Mouse (Mus musculus) stomach, embryonic 16.5 days (tissue): Measurements from ENCODE around the gene Gopc. TPM values are rescaled to one million over a fixed set of nuclear protein-coding genes. Genes with fewer than 3 reads are reported as not detected.
A peak's percentile ranks its signal among the peaks of the same experiment; 100 is the strongest.
"Not testable (repeated sequence)": the region's sequence is repeated elsewhere in the genome, so short reads cannot be mapped to it uniquely, and the experiment has no call there.

Experiments
- ATAC-seq: fragments of 200-750 bp; cut with Nextera tagmentation; 2 replicates; pipeline ENCODE4 v1.8.0; 2017; ENCODE audit warnings: moderate number of reproducible peaks, moderate TSS enrichment; ENCODE audit not compliant: insufficient read depth, low FRiP score
- H3K27ac ChIP-seq: fragments of 300-500 bp; sonication (generic); 2 replicates; pipeline ENCODE4 v1.5.1; 2014; ENCODE audit warnings: low read length
- H3K27me3 ChIP-seq: fragments of 300-500 bp; sonication (generic); 2 replicates; pipeline ENCODE4 v1.6.1; 2014; ENCODE audit warnings: low read length, control low read depth, mixed read lengths; ENCODE audit not compliant: control insufficient read depth, insufficient read depth
- H3K36me3 ChIP-seq: fragments of 300-500 bp; sonication (generic); 2 replicates; pipeline ENCODE4 v1.6.1; 2014; ENCODE audit warnings: low read length; ENCODE audit not compliant: control insufficient read depth, insufficient read depth
- H3K4me1 ChIP-seq: fragments of 300-500 bp; sonication (generic); 2 replicates; pipeline ENCODE4 v1.6.1; 2014; ENCODE audit warnings: low read length, control low read depth, mixed read lengths; ENCODE audit not compliant: control insufficient read depth, insufficient read depth
- H3K4me2 ChIP-seq: fragments of 300-500 bp; sonication (generic); 2 replicates; pipeline ENCODE4 v1.6.1; 2014; ENCODE audit warnings: low read depth, low read length, mixed read lengths
- H3K4me3 ChIP-seq: fragments of 300-500 bp; sonication (generic); replicated peaks from 2 replicates; pipeline ENCODE4 v1.5.1; 2014; ENCODE audit warnings: mild to moderate bottlenecking, low read length
- H3K9ac ChIP-seq: fragments of 300-500 bp; sonication (generic); 2 replicates; pipeline ENCODE4 v1.6.1; 2014; ENCODE audit warnings: low read length
- H3K9me3 ChIP-seq: fragments of 300-500 bp; sonication (generic); replicated peaks from 2 replicates; pipeline ENCODE4 v1.6.1; 2016; ENCODE audit warnings: low read length, control low read depth; ENCODE audit not compliant: control insufficient read depth
- WGBS: fragments of 180-500 bp; shearing (Covaris S2); extraction: QIAGEN DNeasy Blood & Tissue Kit; methylation state at CpG from one replicate; pipeline ENCODE4 v1.1.7; 2014; 5-methylcytosine and 5-hydroxymethylcytosine counted together
- polyA plus RNA-seq: library from polyadenylated mRNA; unstranded; fragments of >200 nt; fragmentation: Nextera tagmentation; extraction: Ambion mirVana; gene quantifications from 2 replicates; pipeline ENCODE4 v1.2.1, GENCODE M21; 2015

Gopc gene
- polyA plus RNA-seq, 1 experiment from 2014 or later: 17.8 TPM

GRCm38 (mm10) chr10:52343324-52343723, 38.6 kb downstream of the Gopc start:
- H3K4me1 ChIP-seq, H3K27ac ChIP-seq, H3K9me3 ChIP-seq, H3K27me3 ChIP-seq, H3K4me2 ChIP-seq, H3K4me3 ChIP-seq, ATAC-seq, H3K9ac ChIP-seq: not testable (repeated sequence)
- peaks cover 23% of the 10 kb centered on the region for H3K36me3 ChIP-seq
- WGBS: 93% methylated on average over 4 of the region's 4 CpGs

GRCm38 (mm10) chr10:52331007-52331406, 50.9 kb downstream of the Gopc start:
- H3K27me3 ChIP-seq: no peaks in the 10 kb centered on the region
- H3K9ac ChIP-seq: no peak overlapping the region
- WGBS: 0% methylated on average over 1 of the region's 1 CpGs
- ATAC-seq: no peak
- no peaks in the 10 kb centered on the region for H3K4me1 ChIP-seq
- H3K4me3 ChIP-seq: no peak overlapping the region
- no peaks in the 10 kb centered on the region; the same call in 1 of the 2 replicates for H3K36me3 ChIP-seq
- H3K27ac ChIP-seq: no peak overlapping the region
- no peaks in the 10 kb centered on the region for H3K9me3 ChIP-seq
- H3K4me2 ChIP-seq: no peak overlapping the region

- WGBS: 90% methylated on average over 3 of the region's 3 CpGs
- ATAC-seq: no peak
- Histone ChIP-seq H3K9ac (no peak overlapping the region), H3K4me1 (no peaks in the 10 kb centered on the region), H3K36me3 (no peaks in the 10 kb centered on the region; the same call in 1 of the 2 replicates), H3K4me2 (no peak overlapping the region), H3K9me3 (no peaks in the 10 kb centered on the region), H3K27me3 (no peaks in the 10 kb centered on the region), H3K4me3 (no peak overlapping the region), H3K27ac (no peak overlapping the region)
Observed at GRCm38 (mm10) chr10:52321918-52322317, 60.0 kb downstream of the Gopc start.

- no peak overlapping the region for H3K4me2 ChIP-seq
- WGBS: 80% methylated on average over 28 of the region's 28 CpGs
- no peak for ATAC-seq
- no peaks in the 10 kb centered on the region for H3K4me1 ChIP-seq
- no peak overlapping the region for H3K9ac ChIP-seq
- no peaks in the 10 kb centered on the region for H3K9me3 ChIP-seq
- H3K27ac ChIP-seq: no peak overlapping the region
- no peaks in the 10 kb centered on the region; the same call in 1 of the 2 replicates for H3K36me3 ChIP-seq
- H3K4me3 ChIP-seq: no peak overlapping the region
- no peaks in the 10 kb centered on the region for H3K27me3 ChIP-seq
Observed at GRCm38 (mm10) chr10:52319506-52320286, 62.2 kb downstream of the Gopc start.

DNA sequence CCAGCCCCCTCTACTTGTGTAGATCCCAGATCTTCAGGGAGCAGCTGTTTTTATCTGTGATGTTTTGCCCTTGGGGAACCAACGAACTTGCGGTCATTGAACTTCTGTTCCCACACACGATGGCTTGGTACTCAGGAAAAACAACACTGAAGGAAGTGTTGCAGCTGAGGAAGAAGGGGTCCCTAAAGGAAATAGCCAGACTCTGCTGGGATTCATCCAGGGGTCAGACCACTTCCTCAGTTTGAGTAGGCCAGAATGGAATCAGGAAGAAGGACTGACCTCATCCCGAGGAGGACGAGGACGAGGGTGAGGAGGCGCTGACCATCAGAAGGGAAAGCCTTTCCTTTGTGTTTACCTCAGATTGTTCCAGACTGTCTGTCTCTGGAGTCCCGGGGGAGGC, 72.7 kb downstream of the Gopc start:
- ATAC-seq: peak; percentile 58; the same call in 1 of the 2 replicates
- Histone ChIP-seq H3K4me2 (no peak overlapping the region), H3K27me3 (no peaks in the 10 kb centered on the region), H3K4me1 (no peaks in the 10 kb centered on the region), H3K9me3 (no peaks in the 10 kb centered on the region), H3K36me3 (peaks cover 19% of the 10 kb centered on the region), H3K9ac (no peak overlapping the region), H3K27ac (no peak overlapping the region), H3K4me3 (no peak overlapping the region)
- WGBS: 65% methylated on average over 8 of the region's 8 CpGs

DNA sequence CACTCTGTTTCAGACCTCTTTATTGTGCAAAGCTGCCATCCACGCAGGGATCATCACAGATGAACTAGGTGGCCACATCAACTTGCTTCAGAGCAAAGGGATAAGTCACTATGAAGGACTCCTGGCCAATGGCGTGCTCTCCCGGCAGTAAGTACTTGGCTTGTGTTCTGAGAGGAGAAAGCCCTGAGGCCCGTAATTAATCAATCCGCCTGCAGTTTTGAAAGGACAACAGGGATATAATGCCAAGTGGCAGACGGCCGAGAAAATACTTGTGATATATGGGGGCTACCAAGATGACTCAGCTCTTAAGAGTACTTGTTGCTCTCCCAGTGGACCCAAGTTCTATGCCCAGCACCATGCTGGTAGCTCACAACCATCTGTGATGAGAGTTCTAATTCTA, 77.3 kb downstream of the Gopc start:
- Histone ChIP-seq H3K4me1 (no peaks in the 10 kb centered on the region), H3K9me3 (no peaks in the 10 kb centered on the region), H3K27ac (no peak overlapping the region), H3K9ac (no peak overlapping the region), H3K4me2 (no peak overlapping the region), H3K4me3 (no peak overlapping the region), H3K36me3 (peaks cover 3% of the 10 kb centered on the region; the same call in 1 of the 2 replicates), H3K27me3 (no peaks in the 10 kb centered on the region)
- ATAC-seq: no peak
- WGBS: 73% methylated on average over 7 of the region's 7 CpGs

- Histone ChIP-seq H3K9me3 (no peaks in the 10 kb centered on the region), H3K4me3 (no peak overlapping the region)
- no peak for ATAC-seq
Observed at GRCm38 (mm10) chr10:52302271-52302670, 79.7 kb downstream of the Gopc start.

GRCm38 (mm10) chr10:52301766-52302165, 80.2 kb downstream of the Gopc start:
- Histone ChIP-seq H3K27ac (no peak overlapping the region), H3K4me1 (no peaks in the 10 kb centered on the region), H3K36me3 (peaks cover 3% of the 10 kb centered on the region; the same call in 1 of the 2 replicates), H3K4me2 (no peak overlapping the region), H3K9ac (no peak overlapping the region), H3K27me3 (no peaks in the 10 kb centered on the region), H3K9me3 (no peaks in the 10 kb centered on the region), H3K4me3 (no peak overlapping the region)
- no peak for ATAC-seq
- WGBS: 88% methylated on average over 4 of the region's 4 CpGs

More at GRCm38 (mm10) chr10:52302271-52302670, 79.7 kb downstream of the Gopc start:
- Histone ChIP-seq H3K27ac (no peak overlapping the region), H3K36me3 (peaks cover 3% of the 10 kb centered on the region; the same call in 1 of the 2 replicates), H3K4me2 (no peak overlapping the region), H3K4me1 (no peaks in the 10 kb centered on the region), H3K9ac (no peak overlapping the region), H3K27me3 (no peaks in the 10 kb centered on the region)

DNA sequence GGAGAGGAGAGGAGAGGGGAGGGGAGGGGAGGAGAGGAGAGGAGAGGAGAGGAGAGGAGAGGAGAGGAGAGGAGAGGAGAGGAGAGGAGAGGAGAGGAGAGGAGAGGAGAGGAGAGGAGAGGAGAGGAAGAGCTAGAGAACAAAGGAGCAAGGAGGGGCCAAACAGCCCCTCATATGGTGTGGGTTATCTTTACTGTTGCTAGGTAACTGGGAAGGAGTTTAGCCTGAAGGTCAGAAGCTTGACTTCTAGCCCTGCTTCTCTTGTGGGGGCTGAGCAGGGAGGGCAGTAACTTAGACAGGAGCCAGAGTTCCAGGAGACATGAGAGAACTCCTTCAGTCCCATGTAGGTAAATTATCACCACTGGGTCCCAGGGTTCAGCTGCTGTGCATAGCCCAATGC, 83.4 kb downstream of the Gopc start:
- not testable (repeated sequence) for H3K27ac ChIP-seq, H3K9me3 ChIP-seq, H3K27me3 ChIP-seq, H3K36me3 ChIP-seq, H3K4me1 ChIP-seq, H3K4me3 ChIP-seq, H3K9ac ChIP-seq, ATAC-seq, H3K4me2 ChIP-seq
